Mouse (Mus musculus): ENCODE data around the gene Fgfr2.
A peak's percentile ranks its signal among the peaks of the same experiment; 100 is the strongest.

Gene Fgfr2

GRCm38 (mm10) chr7:132600026-132600425 lies 523.1 kb downstream of the Fgfr2 start:
- no peak for DNase-seq (ENCODE audit: inconsistent age in 2 of 2, low spot score in 1 of 2)

GRCm38 (mm10) chr7:132599071-132599975 lies 523.8 kb downstream of the Fgfr2 start, which contains the start of gene Nkx1-2:
Gene Nkx1-2 (minus strand): TSS chr7:132599637.
- DNase-seq (ENCODE audit: inconsistent age in 2 of 2, low spot score in 1 of 2), result no peak

GRCm38 (mm10) chr7:132597251-132598041 lies 525.7 kb downstream of the Fgfr2 start:
- no peak for DNase-seq (ENCODE audit: inconsistent age in 2 of 2, low spot score in 1 of 2)

- no peak for DNase-seq (ENCODE audit: inconsistent age in 2 of 2, low spot score in 1 of 2)
Measured at GRCm38 (mm10) chr7:132596557-132597250, 526.4 kb downstream of the Fgfr2 start.

GRCm38 (mm10) chr7:132595787-132596186 lies 527.4 kb downstream of the Fgfr2 start:
- DNase-seq (ENCODE audit: inconsistent age in 2 of 2, low spot score in 1 of 2), result no peak

- DNase-seq (ENCODE audit: inconsistent age in 2 of 2, low spot score in 1 of 2), result no peak
Measured at GRCm38 (mm10) chr7:132594325-132594724, 528.8 kb downstream of the Fgfr2 start.

- DNase-seq (ENCODE audit: inconsistent age in 2 of 2, low spot score in 1 of 2), result no peak
Measured at GRCm38 (mm10) chr7:132593762-132594161, 529.4 kb downstream of the Fgfr2 start.

GRCm38 (mm10) chr7:132589610-132590009 lies 533.5 kb downstream of the Fgfr2 start:
- no peak for DNase-seq (ENCODE audit: inconsistent age in 2 of 2, low spot score in 1 of 2)

- no peak for DNase-seq (ENCODE audit: inconsistent age in 2 of 2, low spot score in 1 of 2)
Measured at GRCm38 (mm10) chr7:132587167-132587566, 536.0 kb downstream of the Fgfr2 start.

- no peak for DNase-seq (ENCODE audit: inconsistent age in 2 of 2, low spot score in 1 of 2)
Measured at GRCm38 (mm10) chr7:132585695-132586491, 537.3 kb downstream of the Fgfr2 start.

- DNase-seq (ENCODE audit: inconsistent age in 2 of 2, low spot score in 1 of 2), result peak; percentile 42 to 78
Measured at GRCm38 (mm10) chr7:132581441-132581840, 541.7 kb downstream of the Fgfr2 start.

- DNase-seq (ENCODE audit: inconsistent age in 2 of 2, low spot score in 1 of 2), result no peak
Measured at GRCm38 (mm10) chr7:132580511-132580910, 542.6 kb downstream of the Fgfr2 start.

GRCm38 (mm10) chr7:132576891-132577290 lies 546.3 kb downstream of the Fgfr2 start:
- DNase-seq (ENCODE audit: inconsistent age in 2 of 2, low spot score in 1 of 2), result peak in 1 of 2 experiments; percentile 69

- DNase-seq (ENCODE audit: inconsistent age in 2 of 2, low spot score in 1 of 2), result peak; percentile 96 to 99
Measured at GRCm38 (mm10) chr7:132576116-132576650, 547.0 kb downstream of the Fgfr2 start, which contains the start of gene Oat. Gene Oat (minus strand): TSS chr7:132576398.

GRCm38 (mm10) chr7:132575623-132576022 lies 547.5 kb downstream of the Fgfr2 start:
- peak; percentile 85 to 92 for DNase-seq (ENCODE audit: inconsistent age in 2 of 2, low spot score in 1 of 2)

- no peak for DNase-seq (ENCODE audit: inconsistent age in 2 of 2, low spot score in 1 of 2)
Measured at GRCm38 (mm10) chr7:132574646-132575045, 548.5 kb downstream of the Fgfr2 start.

GRCm38 (mm10) chr7:132573205-132573604 lies 549.9 kb downstream of the Fgfr2 start:
- no peak for DNase-seq (ENCODE audit: inconsistent age in 2 of 2, low spot score in 1 of 2)

GRCm38 (mm10) chr7:132572738-132573137 lies 550.4 kb downstream of the Fgfr2 start:
- no peak for DNase-seq (ENCODE audit: inconsistent age in 2 of 2, low spot score in 1 of 2)

GRCm38 (mm10) chr7:132571481-132571880 lies 551.7 kb downstream of the Fgfr2 start:
- peak in 1 of 2 experiments; percentile 53 for DNase-seq (ENCODE audit: inconsistent age in 2 of 2, low spot score in 1 of 2)

- peak in 1 of 2 experiments; percentile 24 for DNase-seq (ENCODE audit: inconsistent age in 2 of 2, low spot score in 1 of 2)
Measured at GRCm38 (mm10) chr7:132570071-132570470, 553.1 kb downstream of the Fgfr2 start.
